Mouse (Mus musculus): ENCODE data around the gene Fam71d. TPM values are rescaled to one million over a fixed set of nuclear protein-coding genes. Genes with fewer than 3 reads are reported as not detected.
A peak's percentile ranks its signal among the peaks of the same experiment; 100 is the strongest.

The Fam71d gene
- total RNA-seq, 1 experiment: not detected

GRCm38 (mm10) chr12:78739633-78740032 is 48.3 kb downstream of the Fam71d start:
- Histone ChIP-seq H3K4me1 (ENCODE audit: control insufficient read depth in 2 of 2, insufficient read depth in 2 of 2, low read length in 2 of 2, poor library complexity in 1 of 2) (no peaks in the 10 kb centered on the region), H3K9ac (ENCODE audit: insufficient read depth, low read depth, low read length, poor library complexity, severe bottlenecking) (no peak overlapping the region), H3K9me3 (ENCODE audit: control insufficient read depth, insufficient read depth, low read depth, low read length) (no peaks in the 10 kb centered on the region), H3K4me3 (ENCODE audit: insufficient read depth in 1 of 2, low read depth in 1 of 2, low read length in 2 of 2, poor library complexity in 1 of 2, severe bottlenecking in 1 of 2) (no peak overlapping the region), H3K36me3 (ENCODE audit: control insufficient read depth, insufficient read depth, low read length, poor library complexity, severe bottlenecking) (no peaks in the 10 kb centered on the region), H3K27ac (ENCODE audit: insufficient read depth, low read depth, low read length, poor library complexity, severe bottlenecking) (no peak overlapping the region)
- TF ChIP-seq HCFC1 (IDR thresholded peaks at IDR 0.05; ENCODE audit: borderline replicate concordance, insufficient read depth, low read length) (no peak), CHD2 (IDR thresholded peaks at IDR 0.05; ENCODE audit: low read depth, low read length) (no peak), ZNF384 (IDR thresholded peaks at IDR 0.05; ENCODE audit: low read depth, low read length) (no peak), MAFK (IDR thresholded peaks at IDR 0.05; ENCODE audit: insufficient read depth, low read depth, low read length) (no peak), ZC3H11A (IDR thresholded peaks at IDR 0.05; ENCODE audit: borderline replicate concordance, low read depth, low read length) (no peak)
- DNase-seq (ENCODE audit: low read depth, low spot score): no peak
- in situ Hi-C loops (cut with MboI; ENCODE audit: low sequenced_read_pairs in 2 of 2, unreplicated experiment in 2 of 2): no loop called here

- no peak for DNase-seq (ENCODE audit: low read depth, low spot score)
- H3K36me3 ChIP-seq (ENCODE audit: control insufficient read depth, insufficient read depth, low read length, poor library complexity, severe bottlenecking): no peaks in the 10 kb centered on the region
- H3K9me3 ChIP-seq (ENCODE audit: control insufficient read depth, insufficient read depth, low read depth, low read length): no peaks in the 10 kb centered on the region
- no peak overlapping the region for H3K27ac ChIP-seq (ENCODE audit: insufficient read depth, low read depth, low read length, poor library complexity, severe bottlenecking)
- no peak overlapping the region for H3K9ac ChIP-seq (ENCODE audit: insufficient read depth, low read depth, low read length, poor library complexity, severe bottlenecking)
- H3K4me1 ChIP-seq (ENCODE audit: control insufficient read depth in 2 of 2, insufficient read depth in 2 of 2, low read length in 2 of 2, poor library complexity in 1 of 2): no peaks in the 10 kb centered on the region
- no peak for TF ChIP-seq HCFC1 (IDR thresholded peaks at IDR 0.05; ENCODE audit: borderline replicate concordance, insufficient read depth, low read length)
- no peak for TF ChIP-seq ZC3H11A (IDR thresholded peaks at IDR 0.05; ENCODE audit: borderline replicate concordance, low read depth, low read length)
- TF ChIP-seq ZNF384 (IDR thresholded peaks at IDR 0.05; ENCODE audit: low read depth, low read length): no peak
- no peak for TF ChIP-seq CHD2 (IDR thresholded peaks at IDR 0.05; ENCODE audit: low read depth, low read length)
- TF ChIP-seq MAFK (IDR thresholded peaks at IDR 0.05; ENCODE audit: insufficient read depth, low read depth, low read length): no peak
- in situ Hi-C loops (cut with MboI; ENCODE audit: low sequenced_read_pairs in 2 of 2, unreplicated experiment in 2 of 2): no loop called here
- H3K4me3 ChIP-seq (ENCODE audit: insufficient read depth in 1 of 2, low read depth in 1 of 2, low read length in 2 of 2, poor library complexity in 1 of 2, severe bottlenecking in 1 of 2): no peak overlapping the region
Observed at GRCm38 (mm10) chr12:78740289-78740688, 49.0 kb downstream of the Fam71d start.

DNA sequence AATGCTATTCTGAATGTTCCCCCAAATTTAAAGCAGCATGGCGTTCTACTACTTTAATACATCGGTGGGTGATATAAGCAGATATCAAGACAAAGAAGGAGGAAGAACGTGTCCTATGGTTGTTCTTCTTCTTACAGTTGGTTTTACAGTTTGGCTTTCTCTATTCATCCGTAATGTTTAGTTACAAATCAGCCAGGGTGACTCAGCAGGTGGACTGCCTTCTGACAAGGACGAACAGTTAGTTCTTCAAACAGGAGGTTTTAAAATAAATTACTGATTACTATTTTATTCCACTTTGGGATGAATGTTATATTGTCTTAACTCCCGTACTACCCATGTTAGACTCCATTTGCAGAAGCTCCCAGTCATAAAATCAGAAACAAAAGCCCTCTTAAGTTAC is 54.9 kb downstream of the Fam71d start:
- no peaks in the 10 kb centered on the region for H3K36me3 ChIP-seq (ENCODE audit: control insufficient read depth, insufficient read depth, low read length, poor library complexity, severe bottlenecking)
- in situ Hi-C loops (cut with MboI; ENCODE audit: low sequenced_read_pairs in 2 of 2, unreplicated experiment in 2 of 2): no loop called here
- TF ChIP-seq CHD2 (IDR thresholded peaks at IDR 0.05; ENCODE audit: low read depth, low read length): no peak
- no peak for TF ChIP-seq ZC3H11A (IDR thresholded peaks at IDR 0.05; ENCODE audit: borderline replicate concordance, low read depth, low read length)
- no peaks in the 10 kb centered on the region for H3K9me3 ChIP-seq (ENCODE audit: control insufficient read depth, insufficient read depth, low read depth, low read length)
- no peak overlapping the region for H3K9ac ChIP-seq (ENCODE audit: insufficient read depth, low read depth, low read length, poor library complexity, severe bottlenecking)
- H3K4me3 ChIP-seq (ENCODE audit: insufficient read depth in 1 of 2, low read depth in 1 of 2, low read length in 2 of 2, poor library complexity in 1 of 2, severe bottlenecking in 1 of 2): no peak overlapping the region
- no peaks in the 10 kb centered on the region; a peak in 1 of 4 replicates for H3K4me1 ChIP-seq (ENCODE audit: control insufficient read depth in 2 of 2, insufficient read depth in 2 of 2, low read length in 2 of 2, poor library complexity in 1 of 2)
- DNase-seq (ENCODE audit: low read depth, low spot score): no peak
- no peak overlapping the region for H3K27ac ChIP-seq (ENCODE audit: insufficient read depth, low read depth, low read length, poor library complexity, severe bottlenecking)

GRCm38 (mm10) chr12:78747406-78747805 is 56.1 kb downstream of the Fam71d start:
- H3K9me3 ChIP-seq (ENCODE audit: control insufficient read depth, insufficient read depth, low read depth, low read length): no peaks in the 10 kb centered on the region
- no peaks in the 10 kb centered on the region for H3K36me3 ChIP-seq (ENCODE audit: control insufficient read depth, insufficient read depth, low read length, poor library complexity, severe bottlenecking)
- no peak overlapping the region for H3K27ac ChIP-seq (ENCODE audit: insufficient read depth, low read depth, low read length, poor library complexity, severe bottlenecking)
- H3K4me3 ChIP-seq (ENCODE audit: insufficient read depth in 1 of 2, low read depth in 1 of 2, low read length in 2 of 2, poor library complexity in 1 of 2, severe bottlenecking in 1 of 2): no peak overlapping the region
- in situ Hi-C loops (cut with MboI; ENCODE audit: low sequenced_read_pairs in 2 of 2, unreplicated experiment in 2 of 2): no loop called here
- TF ChIP-seq CHD2 (IDR thresholded peaks at IDR 0.05; ENCODE audit: low read depth, low read length) (no peak), ZC3H11A (IDR thresholded peaks at IDR 0.05; ENCODE audit: borderline replicate concordance, low read depth, low read length) (no peak), ZNF384 (IDR thresholded peaks at IDR 0.05; ENCODE audit: low read depth, low read length) (no peak), MAFK (IDR thresholded peaks at IDR 0.05; ENCODE audit: insufficient read depth, low read depth, low read length) (no peak), HCFC1 (IDR thresholded peaks at IDR 0.05; ENCODE audit: borderline replicate concordance, insufficient read depth, low read length) (no peak)
- H3K4me1 ChIP-seq (ENCODE audit: control insufficient read depth in 2 of 2, insufficient read depth in 2 of 2, low read length in 2 of 2, poor library complexity in 1 of 2): no peaks in the 10 kb centered on the region; a peak in 1 of 4 replicates
- DNase-seq (ENCODE audit: low read depth, low spot score): no peak
- no peak overlapping the region for H3K9ac ChIP-seq (ENCODE audit: insufficient read depth, low read depth, low read length, poor library complexity, severe bottlenecking)

- DNase-seq (ENCODE audit: low read depth, low spot score): no peak
Observed at GRCm38 (mm10) chr12:78748113-78748512, 56.8 kb downstream of the Fam71d start.

More at GRCm38 (mm10) chr12:78748113-78748512, 56.8 kb downstream of the Fam71d start:
- in situ Hi-C loops (cut with MboI; ENCODE audit: low sequenced_read_pairs in 2 of 2, unreplicated experiment in 2 of 2): no loop called here
- H3K27ac ChIP-seq (ENCODE audit: insufficient read depth, low read depth, low read length, poor library complexity, severe bottlenecking): no peak overlapping the region
- peak overlapping the region; percentile 68 to 90 for H3K4me3 ChIP-seq (ENCODE audit: insufficient read depth in 1 of 2, low read depth in 1 of 2, low read length in 2 of 2, poor library complexity in 1 of 2, severe bottlenecking in 1 of 2)
- H3K9ac ChIP-seq (ENCODE audit: insufficient read depth, low read depth, low read length, poor library complexity, severe bottlenecking): peak overlapping the region; percentile 83
- no peaks in the 10 kb centered on the region; a peak in 1 of 4 replicates for H3K4me1 ChIP-seq (ENCODE audit: control insufficient read depth in 2 of 2, insufficient read depth in 2 of 2, low read length in 2 of 2, poor library complexity in 1 of 2)
- TF ChIP-seq ZC3H11A (IDR thresholded peaks at IDR 0.05; ENCODE audit: borderline replicate concordance, low read depth, low read length): no peak
- TF ChIP-seq HCFC1 (IDR thresholded peaks at IDR 0.05; ENCODE audit: borderline replicate concordance, insufficient read depth, low read length): no peak
- TF ChIP-seq MAFK (IDR thresholded peaks at IDR 0.05; ENCODE audit: insufficient read depth, low read depth, low read length): no peak
- no peak for TF ChIP-seq ZNF384 (IDR thresholded peaks at IDR 0.05; ENCODE audit: low read depth, low read length)
- TF ChIP-seq CHD2 (IDR thresholded peaks at IDR 0.05; ENCODE audit: low read depth, low read length): no peak
- H3K9me3 ChIP-seq (ENCODE audit: control insufficient read depth, insufficient read depth, low read depth, low read length): no peaks in the 10 kb centered on the region
- H3K36me3 ChIP-seq (ENCODE audit: control insufficient read depth, insufficient read depth, low read length, poor library complexity, severe bottlenecking): no peaks in the 10 kb centered on the region
